Mouse (Mus musculus) hindbrain, embryonic 16.5 days (tissue): ENCODE data around the gene Rnf157. TPM values are rescaled to one million over a fixed set of nuclear protein-coding genes. Genes with fewer than 3 reads are reported as not detected.
"Not testable (repeated sequence)": the region's sequence is repeated elsewhere in the genome, so short reads cannot be mapped to it uniquely, and the experiment has no call there.

Source experiments
- ATAC-seq: fragments of 200-750 bp; cut with Nextera tagmentation; 2 replicates; pipeline ENCODE4 v1.8.0; 2017; ENCODE audit warnings: moderate TSS enrichment, moderate library complexity
- H3K27ac ChIP-seq: fragments of 300-500 bp; sonication (generic); 2 replicates; pipeline ENCODE4 v1.5.1; 2014; ENCODE audit warnings: low read depth, mild to moderate bottlenecking, control low read depth, low read length, moderate library complexity
- H3K27me3 ChIP-seq: fragments of 300-500 bp; sonication (generic); replicated peaks from 2 replicates; pipeline ENCODE4 v1.6.1; 2014; ENCODE audit warnings: low read length; ENCODE audit not compliant: control insufficient read depth, insufficient read depth
- H3K36me3 ChIP-seq: fragments of 300-500 bp; sonication (generic); 2 replicates; pipeline ENCODE4 v1.6.1; 2014; ENCODE audit warnings: mild to moderate bottlenecking, low read length, moderate library complexity, mixed read lengths; ENCODE audit not compliant: control insufficient read depth, insufficient read depth
- H3K4me1 ChIP-seq: fragments of 300-500 bp; sonication (generic); 2 replicates; pipeline ENCODE4 v1.6.1; 2014; ENCODE audit warnings: low read depth, low read length; ENCODE audit not compliant: control insufficient read depth, insufficient read depth
- H3K4me2 ChIP-seq: fragments of 300-500 bp; sonication (generic); 2 replicates; pipeline ENCODE4 v1.6.1; 2014; ENCODE audit warnings: mild to moderate bottlenecking, low read length, control low read depth, moderate library complexity
- H3K4me3 ChIP-seq: fragments of 300-500 bp; sonication (generic); 2 replicates; pipeline ENCODE4 v1.5.1; 2014; ENCODE audit warnings: mild to moderate bottlenecking, low read length, control low read depth, moderate library complexity
- H3K9ac ChIP-seq: fragments of 300-500 bp; sonication (generic); 2 replicates; pipeline ENCODE4 v1.6.1; 2014; ENCODE audit warnings: low read depth, mild to moderate bottlenecking, control low read depth, low read length, moderate library complexity
- H3K9me3 ChIP-seq: fragments of 300-500 bp; sonication (generic); 2 replicates; pipeline ENCODE4 v1.6.1; 2014; ENCODE audit warnings: mild to moderate bottlenecking, low read length, moderate library complexity; ENCODE audit not compliant: control insufficient read depth
- WGBS: fragments of 180-500 bp; shearing (Covaris S2); extraction: QIAGEN DNeasy Blood & Tissue Kit; methylation state at CpG from one replicate; pipeline ENCODE4 v1.1.7; 2014; 5-methylcytosine and 5-hydroxymethylcytosine counted together
- polyA plus RNA-seq: library from polyadenylated mRNA; unstranded; fragments of >200 nt; fragmentation: Nextera tagmentation; extraction: Ambion mirVana; gene quantifications from 2 replicates; pipeline ENCODE4 v1.2.1, GENCODE M21; 2015

Rnf157 gene
- polyA plus RNA-seq, 1 experiment from 2014 or later, result 28.5 TPM

- H3K9me3 ChIP-seq, result no peaks in the 10 kb centered on the region
- ATAC-seq, result no peak
- 91% methylated on average over 4 of the region's 4 CpGs for WGBS
- H3K4me1 ChIP-seq, result no peaks in the 10 kb centered on the region
- no peak overlapping the region for H3K9ac ChIP-seq
- peaks cover 7% of the 10 kb centered on the region; the same call in 1 of the 2 replicates for H3K36me3 ChIP-seq
- no peak overlapping the region for H3K27ac ChIP-seq
- no peak overlapping the region for H3K4me3 ChIP-seq
- no peaks in the 10 kb centered on the region for H3K27me3 ChIP-seq
- H3K4me2 ChIP-seq, result no peak overlapping the region
Measured at GRCm38 (mm10) chr11:116394769-116395168, 18.1 kb downstream of the Rnf157 start.

GRCm38 (mm10) chr11:116388841-116389480, 23.9 kb downstream of the Rnf157 start:
- Histone ChIP-seq H3K4me1 (peaks cover 13% of the 10 kb centered on the region), H3K9ac (no peak overlapping the region), H3K27ac (no peak overlapping the region), H3K36me3 (no peaks in the 10 kb centered on the region; the same call in 1 of the 2 replicates), H3K4me2 (peak overlapping the region; percentile 27; the same call in 1 of the 2 replicates), H3K27me3 (no peaks in the 10 kb centered on the region), H3K9me3 (no peaks in the 10 kb centered on the region), H3K4me3 (no peak overlapping the region)
- peak; percentile 61 for ATAC-seq
- 67% methylated on average over 14 of the region's 14 CpGs for WGBS

GRCm38 (mm10) chr11:116387086-116388071, 25.5 kb downstream of the Rnf157 start:
- Histone ChIP-seq H3K9me3 (no peaks in the 10 kb centered on the region), H3K27ac (no peak overlapping the region), H3K4me3 (no peak overlapping the region), H3K4me2 (peak overlapping the region; percentile 17), H3K9ac (peak overlapping the region; percentile 33), H3K36me3 (no peaks in the 10 kb centered on the region; the same call in 1 of the 2 replicates), H3K4me1 (peaks cover 13% of the 10 kb centered on the region), H3K27me3 (no peaks in the 10 kb centered on the region)
- WGBS, result 17% methylated on average over 16 of the region's 16 CpGs
- ATAC-seq, result no peak

GRCm38 (mm10) chr11:116385999-116386398, 26.8 kb downstream of the Rnf157 start:
- no peak overlapping the region for H3K9ac ChIP-seq
- H3K4me3 ChIP-seq, result no peak overlapping the region
- ATAC-seq, result no peak
- H3K27me3 ChIP-seq, result no peaks in the 10 kb centered on the region
- H3K9me3 ChIP-seq, result no peaks in the 10 kb centered on the region
- H3K4me2 ChIP-seq, result no peak overlapping the region
- peaks cover 4% of the 10 kb centered on the region; the same call in 1 of the 2 replicates for H3K36me3 ChIP-seq
- H3K27ac ChIP-seq, result no peak overlapping the region
- H3K4me1 ChIP-seq, result peaks cover 13% of the 10 kb centered on the region
- WGBS, result 36% methylated on average over 5 of the region's 5 CpGs

GRCm38 (mm10) chr11:116384171-116384570, 28.7 kb downstream of the Rnf157 start:
- ATAC-seq, result no peak

GRCm38 (mm10) chr11:116383070-116383469, 29.8 kb downstream of the Rnf157 start:
- H3K27me3 ChIP-seq, H3K4me2 ChIP-seq, H3K4me3 ChIP-seq, H3K9ac ChIP-seq, H3K36me3 ChIP-seq, H3K9me3 ChIP-seq, H3K27ac ChIP-seq, ATAC-seq: not testable (repeated sequence)
- WGBS, result 94% methylated on average over 5 of the region's 5 CpGs
- peaks cover 13% of the 10 kb centered on the region for H3K4me1 ChIP-seq

More at GRCm38 (mm10) chr11:116384171-116384570, 28.7 kb downstream of the Rnf157 start:
- 82% methylated on average over 11 of the region's 11 CpGs for WGBS
- H3K36me3 ChIP-seq, result peaks cover 4% of the 10 kb centered on the region; the same call in 1 of the 2 replicates
- H3K4me2 ChIP-seq, result no peak overlapping the region
- H3K27ac ChIP-seq, result no peak overlapping the region
- H3K9me3 ChIP-seq, result no peaks in the 10 kb centered on the region
- no peak overlapping the region for H3K9ac ChIP-seq
- H3K4me3 ChIP-seq, result no peak overlapping the region
- peaks cover 13% of the 10 kb centered on the region for H3K4me1 ChIP-seq
- no peaks in the 10 kb centered on the region for H3K27me3 ChIP-seq

- Histone ChIP-seq H3K27me3 (no peaks in the 10 kb centered on the region), H3K27ac (no peak overlapping the region), H3K4me1 (no peaks in the 10 kb centered on the region), H3K36me3 (0 out of 2 replicates have a peak, but pooled peaks cover 4% of the 10 kb centered on the region), H3K9ac (no peak overlapping the region), H3K9me3 (no peaks in the 10 kb centered on the region), H3K4me2 (no peak overlapping the region), H3K4me3 (no peak overlapping the region)
- WGBS, result 86% methylated on average over 7 of the region's 7 CpGs
- no peak for ATAC-seq
Measured at GRCm38 (mm10) chr11:116380767-116381166, 32.1 kb downstream of the Rnf157 start.

GRCm38 (mm10) chr11:116379530-116379929, 33.3 kb downstream of the Rnf157 start:
- Histone ChIP-seq H3K27ac (no peak overlapping the region), H3K27me3 (no peaks in the 10 kb centered on the region), H3K9me3 (no peaks in the 10 kb centered on the region), H3K9ac (no peak overlapping the region), H3K36me3 (0 out of 2 replicates have a peak, but pooled peaks cover 4% of the 10 kb centered on the region), H3K4me2 (no peak overlapping the region), H3K4me3 (no peak overlapping the region), H3K4me1 (no peaks in the 10 kb centered on the region)
- no peak for ATAC-seq
- WGBS, result 88% methylated on average over 6 of the region's 6 CpGs
